Mouse (Mus musculus) NIH3T3 (cell line): Measurements from ENCODE around the gene Il12rb2.

Experiments
- DNase-seq: peaks from one replicate; pipeline ENCODE4 v3.0.0-alpha.2; 2012; ENCODE audit warnings: low read depth

Il12rb2 gene

DNA sequence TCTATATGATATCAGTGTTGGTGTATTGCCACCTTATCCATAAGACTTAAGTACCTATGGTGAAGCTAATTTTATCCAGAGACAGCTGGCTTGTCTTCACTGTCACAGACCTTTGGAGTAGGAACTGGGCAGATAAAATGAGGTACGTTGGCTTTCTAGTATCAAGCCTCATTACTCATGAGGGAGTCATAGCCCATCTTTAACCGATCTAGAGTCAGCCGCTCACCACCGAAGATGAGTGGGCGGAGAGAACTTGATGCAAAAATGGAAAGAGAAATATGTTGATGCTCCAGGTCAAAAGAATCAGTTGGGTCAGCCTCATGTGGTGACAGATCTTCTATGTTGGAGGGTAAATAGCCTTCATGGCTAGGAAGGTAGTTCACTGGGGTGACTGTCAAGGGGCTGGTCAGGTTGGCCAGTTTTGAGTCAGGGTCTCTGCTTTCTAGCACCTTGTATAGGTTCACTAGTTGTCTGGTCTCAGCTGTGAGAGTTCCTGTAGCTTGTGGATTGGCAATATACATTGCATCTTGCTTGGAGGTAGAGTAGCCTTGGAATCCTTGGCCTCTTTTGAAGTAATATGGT lies 83.9 kb downstream of the Il12rb2 start:
- no peak for DNase-seq

DNA sequence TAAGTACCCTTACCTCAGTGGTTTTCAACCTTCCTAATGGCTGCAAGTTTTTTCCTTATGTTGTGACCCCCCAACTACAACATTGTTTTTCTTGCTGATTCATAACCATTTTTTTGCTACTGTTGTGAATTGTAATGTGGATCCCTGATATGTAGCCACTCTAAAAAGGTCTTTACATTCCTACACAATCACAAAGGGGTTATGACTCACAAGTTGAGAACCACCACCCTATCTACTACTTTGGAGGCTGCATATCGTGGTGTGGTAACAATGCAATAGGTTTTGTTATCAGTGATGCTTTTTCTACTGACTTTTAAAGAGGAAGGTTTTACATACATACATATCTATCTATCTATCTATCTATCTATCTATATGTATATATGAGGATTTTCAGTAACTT lies 93.1 kb downstream of the Il12rb2 start:
- DNase-seq: no peak

DNA sequence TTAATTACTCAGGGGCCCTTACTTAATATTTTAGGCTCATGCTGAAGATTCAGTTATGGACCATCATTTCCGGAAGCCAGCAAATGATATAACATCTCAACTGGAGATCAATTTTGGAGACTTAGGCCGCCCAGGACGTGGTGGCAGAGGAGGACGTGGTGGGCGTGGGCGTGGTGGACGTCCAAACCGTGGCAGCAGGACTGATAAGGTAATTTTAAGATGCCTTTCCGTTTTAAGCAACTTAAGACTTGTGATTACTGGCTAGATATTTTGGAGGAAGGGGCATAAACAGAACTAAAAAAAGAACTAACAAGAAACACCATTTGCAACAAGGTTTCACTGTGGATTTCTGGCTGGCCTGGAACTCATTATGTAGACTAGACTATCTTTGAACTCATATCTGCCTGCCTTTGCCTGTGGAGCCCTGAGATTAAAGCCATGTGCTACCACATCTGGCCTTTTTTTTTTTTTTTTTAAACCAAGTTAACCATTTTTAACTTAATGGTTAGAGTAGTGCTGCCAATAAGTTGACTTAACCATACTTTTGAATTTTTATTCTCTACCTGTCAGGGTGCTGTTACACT lies 94.3 kb downstream of the Il12rb2 start:
- DNase-seq: no peak

DNA sequence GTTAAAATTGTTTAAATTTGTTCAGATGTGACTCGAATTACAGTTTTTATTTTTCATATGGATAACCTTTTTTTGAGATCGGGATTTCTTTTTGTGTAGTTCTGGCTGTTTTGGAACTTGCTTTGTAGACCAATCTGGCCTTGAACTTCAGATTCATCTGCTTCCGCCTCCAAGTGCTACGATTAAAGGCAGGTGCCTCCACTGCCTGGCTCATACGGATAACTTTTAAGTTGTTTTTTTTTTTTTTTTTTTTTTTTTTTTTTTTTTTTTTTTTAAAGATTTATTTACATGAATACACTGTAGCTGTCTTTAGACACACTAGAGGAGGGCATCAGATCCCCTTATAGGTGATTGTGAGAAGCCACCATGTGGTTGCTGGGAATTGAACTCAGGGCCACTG lies 98.0 kb downstream of the Il12rb2 start:
- DNase-seq: no peak

DNA sequence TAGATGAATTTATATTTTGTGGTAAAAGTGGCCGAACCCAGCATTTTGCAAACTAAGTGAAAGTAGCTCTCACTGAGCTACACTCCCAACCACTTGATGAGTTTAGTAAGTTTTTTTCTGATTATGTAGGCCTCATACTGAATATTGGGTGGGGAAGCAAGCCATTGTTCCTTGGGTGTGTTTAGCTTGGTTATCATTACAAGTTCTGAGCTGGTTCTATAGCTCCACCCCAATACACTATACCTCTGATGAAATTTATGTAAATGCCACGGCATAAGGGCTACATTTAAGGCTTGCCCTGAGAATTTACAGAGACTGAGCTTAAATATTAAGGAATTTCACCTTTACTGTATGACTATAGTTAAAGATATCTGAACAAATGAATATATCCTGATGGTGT lies 106.5 kb downstream of the Il12rb2 start:
- no peak for DNase-seq

DNA sequence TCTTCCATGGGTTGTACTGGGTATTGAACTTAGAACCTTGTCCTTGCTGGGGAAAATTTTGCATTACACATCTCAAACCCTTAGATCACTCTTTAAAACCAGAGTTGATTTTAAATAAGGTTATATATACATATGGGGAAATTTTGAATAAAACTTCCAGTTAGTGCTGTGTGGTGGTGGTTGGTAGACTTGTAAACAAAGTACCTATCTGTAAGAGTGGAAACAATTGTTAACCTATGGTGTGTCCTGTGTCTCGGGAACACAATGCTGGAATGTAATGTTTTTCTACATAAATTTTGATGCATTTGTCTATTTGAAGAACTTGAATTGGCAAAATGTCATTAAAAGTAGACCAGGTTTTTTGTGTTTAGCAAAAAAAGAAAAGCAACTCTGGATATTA lies 107.0 kb downstream of the Il12rb2 start:
- DNase-seq: no peak

DNA sequence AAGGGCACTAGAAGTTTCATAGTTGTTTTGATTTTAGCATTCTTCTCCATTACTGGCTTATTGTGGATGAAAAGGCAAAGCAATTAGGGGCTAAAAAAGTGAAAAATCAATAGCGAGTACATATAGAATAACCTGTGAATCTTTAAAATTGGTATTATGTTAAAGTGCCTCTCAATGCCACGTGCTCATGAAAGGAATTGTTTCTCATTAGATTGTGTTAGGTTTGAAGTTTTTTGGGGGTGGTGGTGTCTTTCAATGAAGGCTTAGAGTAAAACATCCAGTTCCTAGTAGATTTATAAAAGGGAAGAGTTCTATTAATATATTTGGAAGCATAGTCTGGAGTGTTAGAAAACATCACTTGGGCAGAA lies 107.8 kb downstream of the Il12rb2 start:
- no peak for DNase-seq

DNA sequence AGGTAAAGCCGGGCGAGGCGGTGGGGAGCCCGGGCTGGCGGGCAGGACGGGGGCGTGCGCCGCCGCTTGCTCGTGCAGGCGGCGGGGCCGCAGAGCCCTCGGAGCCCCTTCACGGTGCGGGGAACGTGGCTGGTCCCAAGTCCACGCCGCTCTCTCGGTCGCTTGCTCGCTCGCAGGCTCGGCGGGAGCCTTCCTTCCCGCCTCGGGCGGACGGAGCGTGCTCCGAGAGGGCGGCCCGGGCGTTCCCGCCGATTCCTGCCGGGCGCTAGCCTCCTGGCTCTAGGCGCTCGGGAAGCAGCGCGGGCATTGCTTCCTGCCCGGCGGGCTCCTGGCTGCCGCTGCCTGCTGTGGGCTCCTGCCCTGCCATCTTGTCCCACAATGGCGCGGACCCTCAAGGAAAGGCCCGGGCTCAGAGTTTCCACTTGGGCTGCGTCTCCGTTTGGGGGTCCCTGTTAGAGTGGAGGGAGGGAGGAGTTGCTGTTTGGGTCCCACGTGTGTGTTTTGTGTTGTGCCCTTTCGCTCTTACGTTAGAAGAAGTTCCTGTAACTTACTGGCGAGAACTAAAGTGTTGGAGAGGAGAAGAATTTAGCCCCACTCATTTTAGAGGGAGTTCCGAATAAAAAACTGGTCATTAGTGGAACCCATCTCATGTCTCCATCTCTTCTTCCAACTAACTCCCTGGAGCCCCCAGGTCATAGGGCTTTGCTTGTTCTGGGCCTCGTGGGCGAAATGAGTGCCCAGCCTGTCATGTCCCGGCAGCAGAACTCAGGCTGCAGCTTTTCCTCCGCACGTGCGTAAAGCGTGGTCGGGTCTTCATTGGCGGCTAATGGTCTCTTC lies 108.4 kb downstream of the Il12rb2 start:
- peak; percentile 57 for DNase-seq

DNA sequence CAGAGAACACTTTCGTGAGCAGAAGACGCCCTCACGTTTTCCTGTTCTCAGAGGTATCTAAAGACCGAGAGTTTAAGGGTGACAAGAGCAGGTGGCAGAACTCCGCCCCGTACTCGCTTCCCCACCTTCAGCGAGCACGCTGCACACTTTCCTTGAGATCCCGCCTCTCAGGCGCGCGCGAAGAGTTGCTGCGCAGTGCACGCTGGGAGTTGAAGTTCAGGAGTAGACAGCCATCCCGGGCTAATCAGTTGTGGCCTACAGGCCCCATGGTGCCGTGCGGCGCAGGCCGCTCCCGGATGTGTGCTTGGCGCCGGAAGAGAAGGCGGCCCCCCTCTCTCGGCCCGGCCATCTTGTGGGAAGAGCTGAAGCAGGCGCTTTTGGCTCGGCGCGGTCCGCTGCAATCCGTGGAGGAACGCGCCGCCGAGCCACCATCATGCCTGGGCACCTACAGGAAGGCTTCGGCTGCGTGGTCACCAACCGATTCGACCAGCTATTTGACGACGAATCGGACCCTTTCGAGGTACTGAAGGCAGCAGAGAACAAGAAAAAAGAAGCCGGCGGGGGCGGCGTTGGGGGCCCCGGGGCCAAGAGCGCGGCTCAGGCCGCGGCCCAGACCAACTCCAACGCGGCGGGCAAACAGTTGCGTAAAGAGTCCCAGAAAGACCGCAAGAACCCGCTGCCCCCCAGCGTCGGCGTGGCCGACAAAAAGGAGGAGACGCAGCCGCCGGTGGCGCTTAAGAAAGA lies 109.2 kb downstream of the Il12rb2 start:
- DNase-seq: peak; percentile 98

DNA sequence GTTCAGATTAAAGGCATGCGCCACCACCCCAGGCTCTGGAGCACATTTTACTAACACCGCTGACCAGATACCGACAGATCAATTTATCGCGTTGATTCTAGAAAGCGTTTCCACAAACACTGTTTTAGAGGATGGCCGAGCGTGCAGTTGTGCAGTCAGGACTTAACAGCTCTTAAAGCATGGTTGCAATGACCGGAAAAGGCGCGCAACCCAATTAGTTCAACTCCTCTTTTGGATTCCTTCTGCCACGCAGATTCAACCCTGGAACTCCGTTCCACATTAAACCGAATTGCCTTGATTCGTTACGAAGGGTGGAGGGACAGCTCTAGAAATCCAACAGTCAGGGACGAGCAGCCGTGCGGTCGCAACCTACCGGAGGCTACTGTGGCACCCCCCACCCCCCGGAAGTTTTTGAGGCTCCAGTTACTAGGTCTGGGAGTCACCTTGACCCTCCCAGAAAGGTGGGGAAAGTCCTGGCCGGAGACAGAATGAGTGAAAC lies 109.8 kb downstream of the Il12rb2 start:
- DNase-seq: peak; percentile 65

DNA sequence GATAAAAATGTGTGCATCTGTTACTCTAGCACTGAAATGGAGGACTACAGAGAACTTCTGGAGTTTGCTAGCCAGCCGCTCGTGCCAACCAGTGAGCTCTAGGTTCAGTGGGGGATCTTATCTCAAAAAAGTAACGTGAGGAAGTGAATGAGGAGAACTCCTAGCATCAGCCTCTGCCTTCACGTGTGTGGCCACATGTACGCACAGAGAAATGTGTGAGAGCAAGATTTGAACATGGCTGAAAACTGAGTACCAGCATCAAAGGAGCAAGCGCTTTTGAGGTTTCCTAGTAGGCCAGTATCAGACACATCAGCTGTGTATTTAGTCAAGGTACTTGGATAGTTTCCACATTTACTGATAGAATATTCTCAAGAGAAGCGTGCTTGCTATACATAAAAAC lies 111.1 kb downstream of the Il12rb2 start:
- DNase-seq: no peak

DNA sequence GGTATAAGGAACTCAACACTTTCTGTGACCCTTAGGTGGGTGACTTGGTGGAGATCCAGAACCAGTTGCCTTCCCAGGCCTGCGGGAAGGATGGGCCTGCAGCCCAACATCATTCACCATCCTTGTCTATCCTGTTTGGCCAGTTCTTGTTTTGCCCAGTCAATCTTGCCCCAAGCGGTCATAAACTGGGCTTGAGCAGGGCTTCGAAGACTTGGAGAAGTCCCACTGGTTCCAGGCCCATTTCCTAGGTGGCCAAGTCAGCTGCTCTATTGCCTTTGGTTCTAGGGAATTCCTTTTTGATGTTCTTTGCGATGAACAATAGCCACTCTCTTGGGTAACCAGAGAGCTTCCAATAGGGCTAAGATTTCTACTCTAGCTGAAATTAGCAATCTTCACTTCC lies 124.9 kb downstream of the Il12rb2 start:
- no peak for DNase-seq

DNA sequence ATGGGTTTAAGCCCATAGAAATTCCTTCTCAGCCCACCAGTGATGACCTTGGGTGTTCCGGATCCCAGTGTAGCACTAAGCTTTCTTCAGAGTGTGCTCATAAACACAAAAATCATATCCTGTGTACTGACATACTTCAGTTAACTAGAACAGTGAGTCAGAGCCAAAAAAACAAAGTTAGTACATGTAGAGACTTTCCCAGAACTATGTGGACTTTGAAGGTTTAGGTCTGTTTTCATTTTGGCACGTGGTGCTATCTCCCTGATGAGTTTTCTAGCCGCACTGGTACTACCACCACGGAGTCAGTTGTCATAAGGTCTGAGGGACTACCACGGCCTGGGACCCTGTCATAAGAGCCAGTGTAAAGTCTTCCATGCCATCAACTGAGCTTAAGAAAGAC lies 131.5 kb downstream of the Il12rb2 start:
- DNase-seq: no peak

DNA sequence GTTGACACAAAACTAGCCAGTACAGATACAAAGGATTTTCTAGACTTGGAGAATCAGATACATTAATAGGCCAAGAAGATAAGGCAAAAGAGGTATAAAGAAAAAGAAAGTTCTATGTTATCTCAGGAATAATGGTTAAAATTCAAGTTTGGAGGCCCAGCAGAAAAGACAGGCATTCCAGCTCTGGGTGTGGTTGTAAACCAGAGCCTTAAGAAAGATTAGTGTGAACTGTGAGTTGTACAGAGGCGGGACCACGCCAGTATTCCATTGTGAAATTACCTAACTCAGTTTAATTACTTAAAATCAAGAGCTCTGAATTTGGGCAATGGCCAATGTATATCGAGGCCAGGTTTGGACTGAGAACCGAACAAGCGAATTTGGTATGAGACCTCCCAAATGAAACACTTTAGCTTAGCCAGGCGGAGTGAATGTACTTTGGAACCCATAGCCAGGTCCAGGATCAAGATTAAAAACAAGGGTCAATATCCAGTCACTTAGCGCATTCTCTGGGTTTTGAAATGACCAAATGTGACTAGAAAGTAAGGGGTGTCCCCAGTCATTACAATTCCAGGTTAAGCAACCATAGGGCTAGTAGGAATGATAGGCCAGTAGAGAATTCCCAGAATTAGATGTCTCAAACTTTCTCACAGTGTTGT lies 132.1 kb downstream of the Il12rb2 start:
- DNase-seq: no peak
